Mouse (Mus musculus): ENCODE measurements around the gene Vill.

The Vill gene

GRCm38 (mm10) chr9:119052154-119052944 lies at the start of gene Vill:
Gene Vill (plus strand): TSS chr9:119052778.
- DNase-seq (ENCODE audit: low spot score), result no peak

- DNase-seq (ENCODE audit: low spot score), result no peak
Observed at GRCm38 (mm10) chr9:119003990-119004702, 48.4 kb upstream of the Vill start.

- no peak for DNase-seq (ENCODE audit: low spot score)
Observed at GRCm38 (mm10) chr9:119004703-119005076, 47.9 kb upstream of the Vill start.

GRCm38 (mm10) chr9:119005303-119006029 lies 47.1 kb upstream of the Vill start:
- DNase-seq (ENCODE audit: low spot score), result no peak

GRCm38 (mm10) chr9:119007266-119007665 lies 45.3 kb upstream of the Vill start:
- no peak for DNase-seq (ENCODE audit: low spot score)

- no peak for DNase-seq (ENCODE audit: low spot score)
Observed at GRCm38 (mm10) chr9:119008871-119009270, 43.7 kb upstream of the Vill start.

GRCm38 (mm10) chr9:119010156-119010710 lies 42.3 kb upstream of the Vill start:
- DNase-seq (ENCODE audit: low spot score), result no peak

GRCm38 (mm10) chr9:119016785-119017507 lies 35.6 kb upstream of the Vill start:
- DNase-seq (ENCODE audit: low spot score), result no peak

GRCm38 (mm10) chr9:119021731-119022130 lies 30.8 kb upstream of the Vill start:
- no peak for DNase-seq (ENCODE audit: low spot score)

- no peak for DNase-seq (ENCODE audit: low spot score)
Observed at GRCm38 (mm10) chr9:119025263-119025662, 27.3 kb upstream of the Vill start.

- DNase-seq (ENCODE audit: low spot score), result no peak
Observed at GRCm38 (mm10) chr9:119025832-119026331, 26.7 kb upstream of the Vill start.

GRCm38 (mm10) chr9:119027337-119027736 lies 25.2 kb upstream of the Vill start:
- DNase-seq (ENCODE audit: low spot score), result no peak

- DNase-seq (ENCODE audit: low spot score), result no peak
Observed at GRCm38 (mm10) chr9:119028226-119029195, 24.1 kb upstream of the Vill start.

- no peak for DNase-seq (ENCODE audit: low spot score)
Observed at GRCm38 (mm10) chr9:119029568-119029967, 23.0 kb upstream of the Vill start.

- no peak for DNase-seq (ENCODE audit: low spot score)
Observed at GRCm38 (mm10) chr9:119031038-119031437, 21.5 kb upstream of the Vill start.

GRCm38 (mm10) chr9:119031772-119032171 lies 20.8 kb upstream of the Vill start:
- no peak for DNase-seq (ENCODE audit: low spot score)

GRCm38 (mm10) chr9:119032538-119032937 lies 20.0 kb upstream of the Vill start:
- DNase-seq (ENCODE audit: low spot score), result no peak

- DNase-seq (ENCODE audit: low spot score), result no peak
Observed at GRCm38 (mm10) chr9:119033111-119033921, 19.3 kb upstream of the Vill start.

GRCm38 (mm10) chr9:119034069-119034468 lies 18.5 kb upstream of the Vill start:
- no peak for DNase-seq (ENCODE audit: low spot score)
